In genomic region chr13:54610972-54611754, GRCm38 (mm10) we compare ENCODE assay signal across 8 mouse cellular contexts. TPM values are rescaled to one million over a fixed set of nuclear protein-coding genes. Genes with fewer than 3 reads are reported as not detected.
DNase-seq lines count a peak whose midpoint lies in the region; ATAC-seq lines count a peak whose summit lies in the region.

Gene Cltb (minus strand): TSS chr13:54611344.

- no peaks in the 10 kb centered on the region for H3K27me3 ChIP-seq in intestine, embryonic 15.5 days (replicated peaks)
- H3K27me3 ChIP-seq in midbrain, embryonic 10.5 days (ENCODE audit: low read depth, poor library complexity, severe bottlenecking) = peaks cover 45% of the 10 kb centered on the region

- intact Hi-C loops in gastrocnemius, postnatal 36 days (cut with DNase I) = no loop called here
- intact Hi-C loops in left cerebral cortex, postnatal 36 days (cut with DNase I) = loop anchor here (1.0 kb wide), 1 partner anchor 10 kb away; the partner anchor contains the start of gene Faf2

- under 1% methylated on average over 66 of the region's 66 CpGs for WGBS in intestine, embryonic 15.5 days
- WGBS in midbrain, embryonic 10.5 days = under 1% methylated on average over 66 of the region's 66 CpGs

- H3K36me3 ChIP-seq in intestine, embryonic 15.5 days = no peaks in the 10 kb centered on the region
- no peaks in the 10 kb centered on the region for H3K36me3 ChIP-seq in midbrain, embryonic 10.5 days

- ATAC-seq in intestine, embryonic 15.5 days = peak; percentile 85

- peak within 1 kb of the TSS; percentile 95 for H3K4me2 ChIP-seq in intestine, embryonic 15.5 days (replicated peaks)

- peak within 1 kb of the TSS; percentile 79 for H3K9ac ChIP-seq in intestine, embryonic 15.5 days

- peak within 1 kb of the TSS; percentile 71 for H3K27ac ChIP-seq in intestine, embryonic 15.5 days
- H3K27ac ChIP-seq in midbrain, embryonic 10.5 days (replicated peaks) = peak within 1 kb of the TSS; percentile 61

- peak; percentile 92 to 95 for DNase-seq in adrenal gland, adult 18-20 months (ENCODE audit: low spot score in 2 of 2)
- peak; percentile 88 for DNase-seq in embryo, embryonic 11 days
- DNase-seq in gastrocnemius, postnatal 36 days = peak; percentile 88 to 90
- DNase-seq in left cerebral cortex, postnatal 36 days (ENCODE audit: low spot score in 2 of 2) = peak; percentile 93 to 95
- DNase-seq in midbrain, embryonic 10.5 days (ENCODE audit: low spot score) = peak; percentile 85
- DNase-seq in right cerebral cortex, postnatal 4 days = peak; percentile 94
- DNase-seq in yolk sac, embryonic 10.5 days (ENCODE audit: low spot score) = peak; percentile 81

- H3K4me1 ChIP-seq in intestine, embryonic 15.5 days (replicated peaks) = peaks cover 6% of the 10 kb centered on the region; the same call in 1 of the 2 replicates
- peaks cover 28% of the 10 kb centered on the region for H3K4me1 ChIP-seq in midbrain, embryonic 10.5 days

- H3K9me3 ChIP-seq in intestine, embryonic 15.5 days = no peaks in the 10 kb centered on the region
- no peaks in the 10 kb centered on the region for H3K9me3 ChIP-seq in midbrain, embryonic 10.5 days (replicated peaks)

- peak within 1 kb of the TSS; percentile 77 for H3K4me3 ChIP-seq in intestine, embryonic 15.5 days (replicated peaks)
- H3K4me3 ChIP-seq in midbrain, embryonic 10.5 days = peak within 1 kb of the TSS; percentile 65

RNA-seq across cellular contexts. Expression of gene Cltb, which starts in this region (rescaled TPM):
- 100 to 1,000 TPM in 1 of 2 experiments, 10 to 100 TPM in 1; 78.8 to 149 TPM for total RNA-seq in adrenal gland, adult 18-20 months (2021)
- total RNA-seq in gastrocnemius, postnatal 36 days (2021) = 100 to 1,000 TPM; 132 to 139 TPM
- 76.9 and 78.6 TPM in 2 replicates for polyA plus RNA-seq in intestine, embryonic 15.5 days (2015; fragmentation: Nextera tagmentation; extraction: Ambion mirVana)
- 100 to 1,000 TPM; 308 to 344 TPM for total RNA-seq in left cerebral cortex, postnatal 36 days (2021)
- 18.7 and 24.3 TPM in 2 replicates for polyA plus RNA-seq in midbrain, embryonic 10.5 days (2016; fragmentation: Nextera tagmentation; extraction: Ambion mirVana)

Comparison
In these comparisons a context has a peak if more than half of its experiments do, and no peak if none do; other contexts are left out.
1. Peak in every context shown above with its lines: DNase-seq, ATAC-seq, H3K4me3 ChIP-seq and H3K27ac ChIP-seq.